Mouse (Mus musculus) heart, adult 2 months (tissue): ENCODE results near the gene Akp3.

Experiments
- CTCF ChIP-seq: fragments of 200-600 bp; IDR thresholded peaks from 2 replicates; pipeline ENCODE4 v1.8.1; 2022; ENCODE audit warnings: antibody characterized with exemption, mild to moderate bottlenecking, moderate library complexity
- EP300 ChIP-seq: fragments of 200-500 bp; IDR thresholded peaks from 2 replicates; pipeline ENCODE4 v1.6.1; 2011; ENCODE audit warnings: low read depth, low read length, control low read depth; ENCODE audit not compliant: insufficient read depth
- POLR2A ChIP-seq: fragments of 200-500 bp; IDR thresholded peaks from 2 replicates; pipeline ENCODE4 v1.6.1; 2011; ENCODE audit warnings: mild to moderate bottlenecking, low read depth, low read length, control low read depth; ENCODE audit not compliant: insufficient read depth

DNA sequence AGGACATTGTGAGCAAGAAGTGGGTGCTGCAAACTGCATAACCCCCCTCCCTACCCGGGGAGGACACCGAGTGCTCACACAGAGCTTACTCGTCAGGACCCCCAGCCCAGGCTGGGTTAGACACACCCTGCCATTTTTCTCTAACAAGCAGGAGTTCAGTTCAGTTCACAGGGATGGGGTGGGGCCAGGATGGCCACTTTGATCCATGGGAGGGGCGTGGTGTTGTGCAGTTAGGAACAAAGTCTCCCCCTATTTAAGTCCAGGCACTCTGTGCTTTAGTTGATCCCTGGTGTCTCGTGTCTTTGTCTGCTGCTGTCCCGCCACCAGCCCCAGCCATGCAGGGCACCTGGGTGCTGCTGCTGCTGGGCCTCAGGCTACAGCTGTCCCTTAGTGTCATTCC, at the start of gene Akp3:
- TF ChIP-seq POLR2A, result no peak
- TF ChIP-seq CTCF, result no peak
- no peak for TF ChIP-seq EP300
